10 mouse cellular contexts compared by ENCODE assay signal in genomic region chr8:120204736-120205360, GRCm38 (mm10). TPM values are rescaled to one million over a fixed set of nuclear protein-coding genes. Genes with fewer than 3 reads are reported as not detected.
DNase-seq lines count a peak whose midpoint lies in the region; ATAC-seq and TF ChIP-seq lines count a peak whose summit lies in the region.
"Had no signal": no experiment of that assay in that cellular context is flagged by ENCODE, and none has a peak within 500 bp of the region (broad histone marks: within the 10 kb centered on the region; RNA-seq: fewer than 3 reads in every experiment).

No protein-coding gene starts in this region.

- ATAC-seq in liver, postnatal 0 days: peak; percentile 48; the same call in 1 of the 2 replicates

- intact Hi-C loops in left cerebral cortex, postnatal 14 days (cut with DNase I): no loop called here

- H3K4me3 ChIP-seq in liver, postnatal 0 days (ENCODE audit: low read depth, low read length): no peak overlapping the region
- H3K4me3 ChIP-seq: megakaryocyte, embryonic 14.5 days had no signal

- H3K9ac ChIP-seq in liver, postnatal 0 days (replicated peaks): no peak overlapping the region

- TF ChIP-seq CTCF in liver, postnatal 0 days (IDR thresholded peaks at IDR 0.05; ENCODE audit: low read depth): no peak

- H3K27me3 ChIP-seq in liver, postnatal 0 days (ENCODE audit: insufficient read depth, low read length): no peaks in the 10 kb centered on the region

- no peaks in the 10 kb centered on the region for H3K36me3 ChIP-seq in liver, postnatal 0 days (replicated peaks; ENCODE audit: insufficient read depth, low read length)

- TF ChIP-seq EP300 in liver, postnatal 0 days (IDR thresholded peaks at IDR 0.05; ENCODE audit: low read depth): no peak

- 72% methylated on average over 7 of the region's 7 CpGs for WGBS in liver, postnatal 0 days (ENCODE audit: insufficient replicate concordance)

- H3K4me2 ChIP-seq in liver, postnatal 0 days (ENCODE audit: low read depth, low read length): no peak overlapping the region

- no peaks in the 10 kb centered on the region for H3K4me1 ChIP-seq in liver, postnatal 0 days (ENCODE audit: insufficient read depth)

- no peak overlapping the region for H3K27ac ChIP-seq in liver, postnatal 0 days (ENCODE audit: low read depth)

- no peaks in the 10 kb centered on the region for H3K9me3 ChIP-seq in liver, postnatal 0 days (ENCODE audit: low read length)

- DNase-seq in embryo, embryonic 10 days (ENCODE audit: low spot score): peak; percentile 3
- no peak for DNase-seq in embryo, embryonic 9.5 days (ENCODE audit: extremely low spot score)
- peak; percentile 90 for DNase-seq in adrenal gland, adult 8-10 months
- DNase-seq in heart, postnatal 4 days: peak; percentile 69
- DNase-seq in liver, postnatal 0 days: peak; percentile 40
- no peak for DNase-seq in frontal cortex, postnatal 36 days (ENCODE audit: low spot score in 2 of 2)
- no peak for DNase-seq in left cerebral cortex, postnatal 14 days (ENCODE audit: low spot score in 2 of 2)
- no peak for DNase-seq in spleen, postnatal 10 days (ENCODE audit: low spot score in 2 of 2)
- DNase-seq: right cerebral cortex, adult 18-20 months had no signal

RNA-seq across cellular contexts. Expression of gene Gse1, which starts 23.4 kb away (rescaled TPM):
- total RNA-seq in adrenal gland, adult 8-10 months (2022): 10 to 100 TPM; 30.7 to 64.5 (median 48.4) TPM
- 10 to 100 TPM; 33.5 to 37.4 TPM for total RNA-seq in heart, postnatal 4 days (2021)
- 7.1 and 7.7 TPM in 2 replicates for polyA plus RNA-seq in liver, postnatal 0 days (2015; fragmentation: Nextera tagmentation; extraction: Ambion mirVana)
- total RNA-seq in left cerebral cortex, postnatal 14 days (2021): 10 to 100 TPM; 49.0 to 57.3 TPM

RNA-seq across cellular contexts. Expression of gene Fam92b, which starts 27.6 kb away (rescaled TPM):
- total RNA-seq in adrenal gland, adult 8-10 months (2022): 1 to 10 TPM in 3 of 4 experiments, under 1 TPM in 1; 0.99 to 4.1 (median 2.6) TPM
- total RNA-seq in heart, postnatal 4 days (2021): not detected
- polyA plus RNA-seq in liver, postnatal 0 days (2015; fragmentation: Nextera tagmentation; extraction: Ambion mirVana): not detected in 2 replicates
- total RNA-seq in left cerebral cortex, postnatal 14 days (2021): under 1 TPM in 1 of 2 experiments, not detected in 1; 0.47 TPM

Comparison
In these comparisons a context has a peak if more than half of its experiments do, and no peak if none do; other contexts are left out.
1. DNase-seq: peak in embryo, embryonic 10 days (single experiment), adrenal gland, adult 8-10 months (single experiment), heart, postnatal 4 days (single experiment) and liver, postnatal 0 days (single experiment); none in embryo, embryonic 9.5 days (single experiment), frontal cortex, postnatal 36 days (0 of 2), left cerebral cortex, postnatal 14 days (0 of 2) and spleen, postnatal 10 days (0 of 2).